Mouse (Mus musculus): ENCODE results near the gene Zfp280b. TPM values are rescaled to one million over a fixed set of nuclear protein-coding genes. Genes with fewer than 3 reads are reported as not detected.
"Not testable (repeated sequence)": the region's sequence is repeated elsewhere in the genome, so short reads cannot be mapped to it uniquely, and the experiment has no call there.

The Zfp280b gene
- polyA plus RNA-seq, 1 experiment from 2014 or later, result 17.5 TPM

GRCm38 (mm10) chr10:76033119-76033455, 637 bp downstream of the Zfp280b start:
- Histone ChIP-seq H3K4me1 (peaks cover 8% of the 10 kb centered on the region; the same call in 1 of the 2 replicates), H3K4me3 (replicated peaks) (peak overlapping the region; percentile 88), H3K36me3 (peaks cover 5% of the 10 kb centered on the region), H3K9me3 (no peaks in the 10 kb centered on the region), H3K9ac (peak overlapping the region; percentile 88), H3K27ac (peak overlapping the region; percentile 73; the same call in 1 of the 2 replicates), H3K4me2 (peak overlapping the region; percentile 71), H3K27me3 (replicated peaks) (no peaks in the 10 kb centered on the region)
- ATAC-seq (ENCODE audit: insufficient read depth, low FRiP score, low read depth), result no peak
- WGBS, result 15% methylated on average over 7 of the region's 7 CpGs

DNA sequence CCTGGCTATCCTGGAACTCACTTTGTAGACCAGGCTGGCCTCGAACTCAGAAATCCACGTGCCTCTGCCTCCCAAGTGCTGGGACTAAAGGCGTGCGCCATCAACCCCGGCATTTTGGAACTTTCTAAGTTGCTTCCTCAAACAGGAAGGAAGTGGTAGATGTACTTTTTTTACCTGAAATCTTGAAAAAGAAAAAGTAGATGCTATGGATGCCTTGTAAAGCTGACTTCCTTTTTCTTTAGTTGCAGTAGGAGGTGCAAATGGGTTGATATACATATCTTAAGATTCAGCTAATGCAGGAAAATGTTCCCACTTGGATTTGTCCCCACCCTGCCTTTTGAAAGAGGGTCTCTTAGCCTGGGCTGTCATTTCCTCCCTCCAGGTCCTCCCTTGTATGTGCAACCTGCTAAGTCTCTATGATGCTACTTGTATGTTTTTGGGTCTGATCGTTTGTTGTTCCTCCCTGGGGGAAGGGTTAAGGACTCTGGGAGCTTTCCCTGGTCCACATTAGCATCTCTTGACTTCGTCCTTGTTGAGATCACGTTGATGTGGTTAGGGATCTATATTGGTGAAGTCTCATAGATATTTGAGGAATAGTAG, 1.7 kb downstream of the Zfp280b start:
- Histone ChIP-seq H3K4me3 (replicated peaks) (no peak overlapping the region), H3K27me3 (replicated peaks) (no peaks in the 10 kb centered on the region), H3K9ac (no peak overlapping the region), H3K4me1 (peaks cover 8% of the 10 kb centered on the region; the same call in 1 of the 2 replicates), H3K36me3 (peaks cover 15% of the 10 kb centered on the region), H3K4me2 (no peak overlapping the region), H3K27ac (no peak overlapping the region), H3K9me3 (no peaks in the 10 kb centered on the region)
- ATAC-seq (ENCODE audit: insufficient read depth, low FRiP score, low read depth), result no peak
- WGBS, result 93% methylated on average over 8 of the region's 8 CpGs

GRCm38 (mm10) chr10:76035277-76035676, 2.8 kb downstream of the Zfp280b start:
- Histone ChIP-seq H3K4me3 (replicated peaks) (no peak overlapping the region), H3K36me3 (peaks cover 27% of the 10 kb centered on the region), H3K9ac (no peak overlapping the region), H3K27ac (no peak overlapping the region), H3K4me2 (no peak overlapping the region), H3K27me3 (replicated peaks) (no peaks in the 10 kb centered on the region), H3K4me1 (peaks cover 8% of the 10 kb centered on the region; the same call in 1 of the 2 replicates), H3K9me3 (no peaks in the 10 kb centered on the region)
- ATAC-seq (ENCODE audit: insufficient read depth, low FRiP score, low read depth), result no peak

DNA sequence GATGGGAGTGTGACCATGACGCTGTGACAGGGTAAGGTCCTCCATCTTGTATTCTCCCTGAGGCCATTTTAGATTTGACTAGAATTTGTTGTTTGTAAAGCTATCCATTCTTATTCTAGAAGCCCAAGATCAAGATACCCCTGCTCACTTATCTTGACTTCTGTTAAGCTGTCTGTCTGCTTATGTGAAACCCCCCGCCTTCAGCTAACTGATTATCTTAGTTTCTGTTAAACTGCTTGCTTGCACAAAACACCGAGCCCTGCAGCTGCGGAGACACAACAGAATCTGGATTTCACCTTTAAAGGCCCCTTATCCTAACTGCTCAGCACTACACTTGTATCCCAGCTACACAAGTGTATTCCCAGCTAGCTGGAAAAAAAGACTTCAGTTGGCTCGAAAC, 4.5 kb downstream of the Zfp280b start:
- no peak for ATAC-seq (ENCODE audit: insufficient read depth, low FRiP score, low read depth)
- 83% methylated on average over 5 of the region's 5 CpGs for WGBS
- H3K36me3 ChIP-seq, result peaks cover 36% of the 10 kb centered on the region

DNA sequence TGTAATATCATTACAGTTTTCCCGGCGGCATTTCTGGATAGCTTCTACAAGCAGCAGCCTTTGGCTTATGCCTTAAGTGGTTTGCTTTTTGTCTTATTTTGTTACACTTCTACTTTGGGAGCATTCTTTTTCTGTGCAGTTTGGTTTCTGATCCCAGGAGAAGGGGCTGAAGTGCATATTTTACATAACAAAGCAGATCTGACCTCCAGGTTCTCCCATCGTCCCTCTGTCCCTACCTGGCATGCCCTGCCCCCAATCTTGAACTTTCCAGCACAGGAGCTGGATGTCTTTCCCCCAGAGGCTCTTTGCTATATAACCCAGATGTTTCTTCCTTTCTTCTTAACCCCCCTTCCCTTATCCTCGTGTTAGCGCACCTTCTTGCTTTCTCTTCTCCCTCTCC, 12.9 kb downstream of the Zfp280b start:
- Histone ChIP-seq H3K27me3 (replicated peaks) (no peaks in the 10 kb centered on the region), H3K4me2 (no peak overlapping the region), H3K27ac (no peak overlapping the region), H3K9me3 (no peaks in the 10 kb centered on the region), H3K4me3 (replicated peaks) (no peak overlapping the region), H3K4me1 (no peaks in the 10 kb centered on the region), H3K36me3 (peaks cover 16% of the 10 kb centered on the region), H3K9ac (no peak overlapping the region)
- WGBS, result 38% methylated on average over 5 of the region's 5 CpGs
- ATAC-seq (ENCODE audit: insufficient read depth, low FRiP score, low read depth), result no peak

More for the DNA sequence above, 4.5 kb downstream of the Zfp280b start:
- Histone ChIP-seq H3K4me2 (no peak overlapping the region), H3K27me3 (replicated peaks) (no peaks in the 10 kb centered on the region), H3K27ac (no peak overlapping the region), H3K4me3 (replicated peaks) (no peak overlapping the region), H3K9ac (no peak overlapping the region), H3K9me3 (no peaks in the 10 kb centered on the region), H3K4me1 (peaks cover 8% of the 10 kb centered on the region; the same call in 1 of the 2 replicates)

DNA sequence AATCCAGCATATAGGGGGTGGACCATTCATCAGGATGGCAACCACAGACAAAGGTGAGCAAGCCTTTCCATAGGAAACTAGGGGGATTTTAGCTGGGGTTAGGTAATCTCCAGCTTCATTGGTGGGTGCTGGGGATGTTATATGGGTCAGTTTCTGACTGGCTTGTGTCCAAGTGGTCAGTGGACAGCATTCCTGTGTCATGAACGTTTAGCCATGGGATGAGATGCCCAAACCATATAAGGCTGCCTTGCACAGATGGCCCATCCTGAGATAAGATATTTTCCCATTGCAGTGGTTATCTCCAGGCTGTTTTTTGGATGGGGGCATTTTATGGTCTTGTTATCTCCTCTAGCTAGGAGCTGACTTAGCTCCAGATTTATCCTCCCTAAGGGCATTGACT, 14.3 kb downstream of the Zfp280b start:
- 0 out of 2 replicates have a peak, but pooled peaks cover 7% of the 10 kb centered on the region for H3K36me3 ChIP-seq
- H3K4me3 ChIP-seq (replicated peaks), result no peak overlapping the region
- H3K4me1 ChIP-seq, result no peaks in the 10 kb centered on the region
- H3K9me3 ChIP-seq, result no peaks in the 10 kb centered on the region
- ATAC-seq (ENCODE audit: insufficient read depth, low FRiP score, low read depth), result peak; percentile 21; the same call in 1 of the 2 replicates
- no peak overlapping the region for H3K9ac ChIP-seq
- WGBS, result 4% methylated on average over 1 of the region's 1 CpGs
- no peak overlapping the region for H3K4me2 ChIP-seq
- no peaks in the 10 kb centered on the region for H3K27me3 ChIP-seq (replicated peaks)
- H3K27ac ChIP-seq, result no peak overlapping the region

DNA sequence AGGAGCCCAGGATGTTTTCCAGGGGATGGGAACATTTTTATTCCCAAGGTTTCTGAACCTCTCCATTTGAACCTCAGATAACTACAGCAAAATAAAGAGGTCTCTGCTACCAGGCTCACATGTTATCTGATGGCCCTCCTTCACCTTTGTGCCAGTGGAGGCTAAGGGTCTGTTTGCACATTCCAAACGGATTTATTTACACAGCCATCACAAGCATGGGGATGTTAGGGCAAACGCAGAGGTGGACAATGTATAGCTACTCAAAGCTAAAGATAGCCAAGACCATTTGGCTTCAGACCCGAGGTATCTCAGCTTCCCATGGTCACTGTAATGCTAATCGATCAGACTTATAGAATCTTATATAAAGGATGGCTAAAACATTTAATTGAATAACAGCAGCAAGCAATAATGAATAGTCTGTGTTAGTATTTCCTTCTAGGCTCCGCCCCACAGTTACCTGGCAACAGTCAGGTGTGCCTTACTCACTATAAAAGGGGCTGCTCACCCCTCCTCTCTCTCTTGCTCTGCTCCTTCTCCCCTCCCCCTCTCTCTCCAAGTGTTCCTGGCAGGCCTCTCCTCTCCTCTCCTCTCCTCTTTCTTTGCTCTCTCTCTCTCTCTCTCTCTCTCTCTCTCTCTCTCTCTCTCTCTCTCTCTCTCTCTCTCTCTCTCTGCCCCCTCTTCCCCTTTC, 14.9 kb downstream of the Zfp280b start:
- Histone ChIP-seq H3K4me2 (no peak overlapping the region), H3K4me3 (replicated peaks) (no peak overlapping the region), H3K4me1 (no peaks in the 10 kb centered on the region), H3K36me3 (0 out of 2 replicates have a peak, but pooled peaks cover 7% of the 10 kb centered on the region), H3K9ac (no peak overlapping the region), H3K27me3 (replicated peaks) (no peaks in the 10 kb centered on the region), H3K27ac (no peak overlapping the region), H3K9me3 (no peaks in the 10 kb centered on the region)
- peak; percentile 54; the same call in 1 of the 2 replicates for ATAC-seq (ENCODE audit: insufficient read depth, low FRiP score, low read depth)
- 23% methylated on average over 5 of the region's 5 CpGs for WGBS

GRCm38 (mm10) chr10:76048967-76049366, 16.5 kb downstream of the Zfp280b start:
- no peaks in the 10 kb centered on the region for H3K9me3 ChIP-seq
- H3K27ac ChIP-seq, result no peak overlapping the region
- no peak for ATAC-seq (ENCODE audit: insufficient read depth, low FRiP score, low read depth)
- 0 out of 2 replicates have a peak, but pooled peaks cover under 1% of the 10 kb centered on the region for H3K36me3 ChIP-seq
- H3K4me1 ChIP-seq, result no peaks in the 10 kb centered on the region
- H3K27me3 ChIP-seq (replicated peaks), result no peaks in the 10 kb centered on the region
- WGBS, result 15% methylated on average over 6 of the region's 6 CpGs
- H3K9ac ChIP-seq, result no peak overlapping the region
- no peak overlapping the region for H3K4me2 ChIP-seq
- H3K4me3 ChIP-seq (replicated peaks), result no peak overlapping the region

GRCm38 (mm10) chr10:76051860-76052259, 19.4 kb downstream of the Zfp280b start:
- Histone ChIP-seq H3K36me3 (no peaks in the 10 kb centered on the region), H3K9ac (no peak overlapping the region), H3K27me3 (replicated peaks) (no peaks in the 10 kb centered on the region), H3K4me3 (replicated peaks) (no peak overlapping the region), H3K4me1 (no peaks in the 10 kb centered on the region), H3K9me3 (no peaks in the 10 kb centered on the region), H3K27ac (no peak overlapping the region), H3K4me2 (no peak overlapping the region)
- ATAC-seq (ENCODE audit: insufficient read depth, low FRiP score, low read depth), result no peak
- 72% methylated on average over 11 of the region's 11 CpGs for WGBS

DNA sequence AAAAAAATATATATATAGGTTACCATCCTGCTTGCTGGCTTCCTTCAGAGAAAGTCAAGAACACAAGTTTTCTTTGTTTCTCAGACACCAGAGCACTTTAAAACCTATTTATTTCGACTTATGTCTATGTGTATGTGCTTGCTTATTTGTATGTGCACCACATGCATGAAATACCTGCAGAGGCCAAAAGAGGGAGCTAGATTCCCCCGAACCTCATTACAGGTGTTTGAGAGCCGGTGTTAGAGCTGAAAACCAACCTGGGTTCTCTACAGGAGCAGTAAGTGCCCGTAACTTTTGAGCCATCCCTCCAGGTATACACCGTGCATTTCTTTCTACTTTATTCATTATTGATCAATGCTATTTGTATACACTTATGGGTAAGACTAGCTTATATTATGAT, 30.0 kb downstream of the Zfp280b start:
- no peak overlapping the region for H3K4me2 ChIP-seq
- no peak overlapping the region for H3K4me3 ChIP-seq (replicated peaks)
- no peaks in the 10 kb centered on the region for H3K9me3 ChIP-seq
- H3K4me1 ChIP-seq, result no peaks in the 10 kb centered on the region
- no peaks in the 10 kb centered on the region for H3K36me3 ChIP-seq
- H3K27ac ChIP-seq, result no peak overlapping the region
- H3K27me3 ChIP-seq (replicated peaks), result no peaks in the 10 kb centered on the region
- no peak for ATAC-seq (ENCODE audit: insufficient read depth, low FRiP score, low read depth)
- WGBS, result 86% methylated on average over 5 of the region's 5 CpGs
- H3K9ac ChIP-seq, result no peak overlapping the region

DNA sequence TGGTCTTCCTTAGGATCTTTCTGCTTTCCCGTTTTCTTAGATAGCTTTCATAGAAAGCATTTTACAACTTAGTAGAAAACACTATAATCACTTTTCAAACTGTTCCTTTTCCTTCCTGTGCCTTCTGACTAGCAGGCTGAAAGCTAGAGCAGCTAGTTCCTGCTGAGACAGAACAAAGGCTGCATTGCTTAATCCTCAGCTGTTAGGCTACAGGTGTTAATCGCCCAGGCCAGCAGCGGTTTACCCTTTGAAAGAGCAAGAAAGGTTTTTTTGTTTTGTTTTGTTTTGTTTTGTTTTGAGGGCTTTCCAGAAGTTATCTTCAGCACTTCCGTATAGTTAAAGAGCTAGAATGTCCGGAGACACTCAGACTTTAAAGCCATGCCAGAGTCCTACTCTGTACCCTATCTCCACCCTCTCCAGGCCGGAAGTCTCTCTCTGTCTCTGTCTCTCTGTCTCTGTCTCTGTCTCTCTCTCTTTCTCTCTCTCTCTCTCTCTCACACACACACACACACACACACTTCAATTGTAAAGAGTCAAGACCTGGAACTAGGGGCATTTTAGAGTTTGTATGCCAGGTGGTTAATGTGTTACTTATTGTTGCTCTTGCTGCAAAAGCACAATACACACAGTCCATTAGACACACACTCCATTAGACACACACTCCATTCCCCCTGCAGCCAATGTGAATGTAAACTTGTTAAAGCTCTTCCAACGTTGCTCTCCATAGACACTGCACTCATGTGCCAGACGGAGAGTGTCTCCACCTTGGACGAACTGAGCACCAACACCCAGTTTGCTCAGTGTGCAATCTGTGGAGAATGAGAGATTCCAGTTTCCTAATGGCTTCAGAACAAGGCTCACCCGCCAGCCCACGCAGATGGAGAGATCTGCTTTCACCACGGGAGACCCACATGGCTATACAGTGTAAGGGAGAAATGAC, 35.5 kb downstream of the Zfp280b start:
- Histone ChIP-seq H3K4me3 (replicated peaks) (no peak overlapping the region), H3K4me1 (no peaks in the 10 kb centered on the region), H3K4me2 (no peak overlapping the region), H3K27ac (no peak overlapping the region), H3K27me3 (replicated peaks) (no peaks in the 10 kb centered on the region), H3K36me3 (no peaks in the 10 kb centered on the region), H3K9me3 (no peaks in the 10 kb centered on the region), H3K9ac (no peak overlapping the region)
- 36% methylated on average over 12 of the region's 12 CpGs for WGBS
- ATAC-seq (ENCODE audit: insufficient read depth, low FRiP score, low read depth), result no peak; the same call in 1 of the 2 replicates

- 91% methylated on average over 5 of the region's 5 CpGs for WGBS
- not testable (repeated sequence) for ATAC-seq (ENCODE audit: insufficient read depth, low FRiP score, low read depth)
These were observed 39.6 kb downstream of the Zfp280b start for GRCm38 (mm10) chr10:76072080-76072479.

More at GRCm38 (mm10) chr10:76072080-76072479, 39.6 kb downstream of the Zfp280b start:
- not testable (repeated sequence) for H3K27ac ChIP-seq; H3K4me1 ChIP-seq; H3K4me2 ChIP-seq; H3K9ac ChIP-seq; H3K36me3 ChIP-seq; H3K4me3 ChIP-seq (replicated peaks); H3K9me3 ChIP-seq; H3K27me3 ChIP-seq (replicated peaks)
